Mouse (Mus musculus) limb, embryonic 13.5 days (tissue): ENCODE measurements around the gene Lyl1. TPM values are rescaled to one million over a fixed set of nuclear protein-coding genes. Genes with fewer than 3 reads are reported as not detected.
A peak's percentile ranks its signal among the peaks of the same experiment; 100 is the strongest.
"Not testable (repeated sequence)": the region's sequence is repeated elsewhere in the genome, so short reads cannot be mapped to it uniquely, and the experiment has no call there.

Source experiments
- ATAC-seq: fragments of 200-750 bp; cut with Nextera tagmentation; 2 replicates; pipeline ENCODE4 v1.8.0; 2017; ENCODE audit warnings: low read depth, moderate number of reproducible peaks, moderate TSS enrichment; ENCODE audit not compliant: low FRiP score
- H3K27ac ChIP-seq: fragments of 300-500 bp; sonication (generic); 2 replicates; pipeline ENCODE4 v1.5.1; 2015; ENCODE audit warnings: inconsistent platforms, mild to moderate bottlenecking, moderate library complexity
- H3K27me3 ChIP-seq: fragments of 300-500 bp; sonication (generic); 2 replicates; pipeline ENCODE4 v1.6.1; 2015; ENCODE audit warnings: mild to moderate bottlenecking, inconsistent platforms
- H3K36me3 ChIP-seq: fragments of 300-500 bp; sonication (generic); 2 replicates; pipeline ENCODE4 v1.6.1; 2015; ENCODE audit warnings: inconsistent platforms, mild to moderate bottlenecking, moderate library complexity
- H3K4me1 ChIP-seq: fragments of 300-500 bp; sonication (generic); 2 replicates; pipeline ENCODE4 v1.6.1; 2015; ENCODE audit warnings: inconsistent platforms
- H3K4me2 ChIP-seq: fragments of 300-500 bp; sonication (generic); replicated peaks from 2 replicates; pipeline ENCODE4 v1.6.1; 2015; ENCODE audit warnings: inconsistent platforms, mild to moderate bottlenecking, moderate library complexity
- H3K4me3 ChIP-seq: fragments of 300-500 bp; sonication (generic); 2 replicates; pipeline ENCODE4 v1.5.1; 2015; ENCODE audit warnings: moderate library complexity, mild to moderate bottlenecking, inconsistent platforms
- H3K9ac ChIP-seq: fragments of 300-500 bp; sonication (generic); 2 replicates; pipeline ENCODE4 v1.6.1; 2015; ENCODE audit warnings: mild to moderate bottlenecking, inconsistent platforms
- H3K9me3 ChIP-seq: fragments of 300-500 bp; sonication (generic); 2 replicates; pipeline ENCODE4 v1.6.1; 2016; ENCODE audit warnings: inconsistent platforms
- WGBS: fragments of 180-500 bp; shearing (Covaris S2); methylation state at CpG from one replicate; pipeline ENCODE4 v1.1.7; 2015; 5-methylcytosine and 5-hydroxymethylcytosine counted together
- polyA plus RNA-seq: library from polyadenylated mRNA; unstranded; fragments of >200 nt; fragmentation: Nextera tagmentation; extraction: Ambion mirVana; gene quantifications from 2 replicates; pipeline ENCODE4 v1.2.1, GENCODE M21; 2015

The Lyl1 gene
- polyA plus RNA-seq, 1 experiment from 2014 or later: 4.1 TPM

- WGBS: under 1% methylated on average over 20 of the region's 20 CpGs
- Histone ChIP-seq H3K4me2 (peak overlapping the region; percentile 94), H3K36me3 (no peaks in the 10 kb centered on the region), H3K27ac (peak overlapping the region; percentile 93), H3K9me3 (no peaks in the 10 kb centered on the region), H3K4me1 (peaks cover 62% of the 10 kb centered on the region), H3K27me3 (no peaks in the 10 kb centered on the region), H3K9ac (peak overlapping the region; percentile 96), H3K4me3 (peak overlapping the region; percentile 90)
- no peak for ATAC-seq
Observed at GRCm38 (mm10) chr8:84660819-84661457, 40.3 kb upstream of the Lyl1 start.

- H3K9ac ChIP-seq: peak overlapping the region; percentile 96
- peaks cover 61% of the 10 kb centered on the region for H3K4me1 ChIP-seq
Observed at GRCm38 (mm10) chr8:84661458-84661871, 39.8 kb upstream of the Lyl1 start.

GRCm38 (mm10) chr8:84661961-84662571 is 39.2 kb upstream of the Lyl1 start:
- Histone ChIP-seq H3K36me3 (no peaks in the 10 kb centered on the region), H3K9me3 (no peaks in the 10 kb centered on the region), H3K9ac (peak overlapping the region; percentile 96), H3K4me2 (peak overlapping the region; percentile 94), H3K27ac (peak overlapping the region; percentile 93), H3K4me3 (peak overlapping the region; percentile 90), H3K4me1 (peaks cover 55% of the 10 kb centered on the region), H3K27me3 (no peaks in the 10 kb centered on the region)
- WGBS: under 1% methylated on average over 61 of the region's 61 CpGs
- ATAC-seq: peak; percentile 2; the same call in 1 of the 2 replicates

More at GRCm38 (mm10) chr8:84661458-84661871, 39.8 kb upstream of the Lyl1 start:
- ATAC-seq: no peak
- peak overlapping the region; percentile 94 for H3K4me2 ChIP-seq
- no peaks in the 10 kb centered on the region for H3K27me3 ChIP-seq
- no peaks in the 10 kb centered on the region for H3K9me3 ChIP-seq
- no peaks in the 10 kb centered on the region for H3K36me3 ChIP-seq
- WGBS: under 1% methylated on average over 24 of the region's 24 CpGs
- peak overlapping the region; percentile 93 for H3K27ac ChIP-seq
- H3K4me3 ChIP-seq: peak overlapping the region; percentile 90

- H3K4me1 ChIP-seq: peaks cover 49% of the 10 kb centered on the region
- no peaks in the 10 kb centered on the region for H3K36me3 ChIP-seq
- no peaks in the 10 kb centered on the region for H3K9me3 ChIP-seq
- peak within 1 kb of the TSS; percentile 93 for H3K27ac ChIP-seq
- H3K9ac ChIP-seq: peak within 1 kb of the TSS; percentile 96
- under 1% methylated on average over 27 of the region's 27 CpGs for WGBS
- peak; percentile 86 for ATAC-seq
- peak within 1 kb of the TSS; percentile 94 for H3K4me2 ChIP-seq
- H3K4me3 ChIP-seq: peak within 1 kb of the TSS; percentile 90
- no peaks in the 10 kb centered on the region for H3K27me3 ChIP-seq
Observed at GRCm38 (mm10) chr8:84662581-84663065, 38.6 kb upstream of the Lyl1 start, which contains the start of gene Ier2. Ier2 (minus strand) TSS chr8:84662852.

- peak overlapping the region; percentile 77 for H3K9ac ChIP-seq
- H3K27ac ChIP-seq: peak overlapping the region; percentile 95
- no peaks in the 10 kb centered on the region for H3K27me3 ChIP-seq
- whole genome bisulfite sequencing: 3% methylated on average over 43 of the region's 43 CpGs
- ATAC-seq: peak; percentile 86
- no peaks in the 10 kb centered on the region for H3K9me3 ChIP-seq
- H3K4me2 ChIP-seq: peak overlapping the region; percentile 94
- H3K36me3 ChIP-seq: peaks cover 10% of the 10 kb centered on the region
- peak overlapping the region; percentile 90 for H3K4me3 ChIP-seq
- H3K4me1 ChIP-seq: peaks cover 40% of the 10 kb centered on the region
Observed at GRCm38 (mm10) chr8:84663483-84664327, 37.6 kb upstream of the Lyl1 start.

GRCm38 (mm10) chr8:84664566-84665384 is 36.5 kb upstream of the Lyl1 start:
- H3K4me1 ChIP-seq: peaks cover 29% of the 10 kb centered on the region
- peak overlapping the region; percentile 95 for H3K27ac ChIP-seq
- peak overlapping the region; percentile 94 for H3K4me2 ChIP-seq
- H3K36me3 ChIP-seq: peaks cover 18% of the 10 kb centered on the region
- no peaks in the 10 kb centered on the region for H3K9me3 ChIP-seq
- WGBS: under 1% methylated on average over 29 of the region's 29 CpGs
- peak overlapping the region; percentile 77 for H3K9ac ChIP-seq
- no peaks in the 10 kb centered on the region for H3K27me3 ChIP-seq
- ATAC-seq: peak; percentile 30; the same call in 1 of the 2 replicates
- peak overlapping the region; percentile 90 for H3K4me3 ChIP-seq

GRCm38 (mm10) chr8:84665385-84665893 is 35.8 kb upstream of the Lyl1 start:
- peak overlapping the region; percentile 77 for H3K9ac ChIP-seq
- peak; percentile 12; the same call in 1 of the 2 replicates for ATAC-seq
- H3K27ac ChIP-seq: peak overlapping the region; percentile 95
- H3K9me3 ChIP-seq: no peaks in the 10 kb centered on the region
- H3K27me3 ChIP-seq: no peaks in the 10 kb centered on the region
- WGBS: 2% methylated on average over 14 of the region's 14 CpGs
- H3K36me3 ChIP-seq: peaks cover 24% of the 10 kb centered on the region
- H3K4me1 ChIP-seq: peaks cover 23% of the 10 kb centered on the region
- H3K4me3 ChIP-seq: peak overlapping the region; percentile 90
- peak overlapping the region; percentile 94 for H3K4me2 ChIP-seq

GRCm38 (mm10) chr8:84668081-84668480 is 33.2 kb upstream of the Lyl1 start:
- no peaks in the 10 kb centered on the region for H3K27me3 ChIP-seq
- H3K27ac ChIP-seq: no peak overlapping the region
- no peak for ATAC-seq
- H3K4me3 ChIP-seq: no peak overlapping the region
- H3K36me3 ChIP-seq: peaks cover 50% of the 10 kb centered on the region
- WGBS: 88% methylated on average over 1 of the region's 1 CpGs
- no peaks in the 10 kb centered on the region for H3K9me3 ChIP-seq
- H3K4me1 ChIP-seq: peaks cover 15% of the 10 kb centered on the region
- H3K4me2 ChIP-seq: no peak overlapping the region
- H3K9ac ChIP-seq: no peak overlapping the region

- no peak overlapping the region for H3K4me3 ChIP-seq
- peaks cover 10% of the 10 kb centered on the region for H3K4me1 ChIP-seq
- H3K9ac ChIP-seq: no peak overlapping the region
- H3K27ac ChIP-seq: no peak overlapping the region
- 85% methylated on average over 6 of the region's 6 CpGs for WGBS
- no peaks in the 10 kb centered on the region for H3K9me3 ChIP-seq
- H3K36me3 ChIP-seq: peaks cover 57% of the 10 kb centered on the region
- ATAC-seq: no peak
- no peaks in the 10 kb centered on the region for H3K27me3 ChIP-seq
- no peak overlapping the region for H3K4me2 ChIP-seq
Observed at GRCm38 (mm10) chr8:84668731-84669485, 32.3 kb upstream of the Lyl1 start.

GRCm38 (mm10) chr8:84670295-84671006 is 30.8 kb upstream of the Lyl1 start:
- not testable (repeated sequence) for H3K4me1 ChIP-seq, H3K9me3 ChIP-seq, H3K4me2 ChIP-seq, H3K9ac ChIP-seq, H3K4me3 ChIP-seq, H3K27ac ChIP-seq, H3K27me3 ChIP-seq, ATAC-seq
- WGBS: 89% methylated on average over 5 of the region's 5 CpGs
- peaks cover 72% of the 10 kb centered on the region for H3K36me3 ChIP-seq
